Mouse (Mus musculus): ENCODE results near the gene Ercc2. TPM values are rescaled to one million over a fixed set of nuclear protein-coding genes. Genes with fewer than 3 reads are reported as not detected.

The Ercc2 gene
- total RNA-seq (2015) (4.9 and 5.7 TPM in 2 replicates), total RNA-seq (2017) (12.6 and 19.2 TPM in 2 replicates)

GRCm38 (mm10) chr7:19381377-19382165 lies at the start of gene Ercc2:
Ercc2 (plus strand) TSS chr7:19382010.
- ATAC-seq (ENCODE audit: poor library complexity, severe bottlenecking), result peak; percentile 100

- peak; percentile 97 for ATAC-seq (ENCODE audit: poor library complexity, severe bottlenecking)
These were observed 49.0 kb upstream of the Ercc2 start for GRCm38 (mm10) chr7:19332709-19333352.

- peak; percentile 48 for ATAC-seq (ENCODE audit: poor library complexity, severe bottlenecking)
These were observed 46.2 kb upstream of the Ercc2 start for GRCm38 (mm10) chr7:19335583-19335982.

- ATAC-seq (ENCODE audit: poor library complexity, severe bottlenecking), result no peak
These were observed 44.7 kb upstream of the Ercc2 start for GRCm38 (mm10) chr7:19337122-19337521.

GRCm38 (mm10) chr7:19338060-19338459 lies 43.8 kb upstream of the Ercc2 start:
- ATAC-seq (ENCODE audit: poor library complexity, severe bottlenecking), result peak; percentile 81

- ATAC-seq (ENCODE audit: poor library complexity, severe bottlenecking), result no peak
These were observed 43.2 kb upstream of the Ercc2 start for GRCm38 (mm10) chr7:19338596-19338995.

- ATAC-seq (ENCODE audit: poor library complexity, severe bottlenecking), result no peak
These were observed 40.6 kb upstream of the Ercc2 start for GRCm38 (mm10) chr7:19341250-19341649.

GRCm38 (mm10) chr7:19341761-19342409 lies 39.9 kb upstream of the Ercc2 start:
- ATAC-seq (ENCODE audit: poor library complexity, severe bottlenecking), result no peak

GRCm38 (mm10) chr7:19342481-19343027 lies 39.3 kb upstream of the Ercc2 start:
- peak; percentile 33 for ATAC-seq (ENCODE audit: poor library complexity, severe bottlenecking)

GRCm38 (mm10) chr7:19343210-19343808 lies 38.5 kb upstream of the Ercc2 start:
- ATAC-seq (ENCODE audit: poor library complexity, severe bottlenecking), result peak; percentile 46

GRCm38 (mm10) chr7:19344237-19344847 lies 37.5 kb upstream of the Ercc2 start, which contains the start of gene Ercc1:
Ercc1 (plus strand) TSS chr7:19344778.
- no peak for ATAC-seq (ENCODE audit: poor library complexity, severe bottlenecking)

- ATAC-seq (ENCODE audit: poor library complexity, severe bottlenecking), result peak; percentile 90
These were observed 36.8 kb upstream of the Ercc2 start for GRCm38 (mm10) chr7:19344938-19345471.

- ATAC-seq (ENCODE audit: poor library complexity, severe bottlenecking), result no peak
These were observed 32.5 kb upstream of the Ercc2 start for GRCm38 (mm10) chr7:19349188-19349915.

GRCm38 (mm10) chr7:19350221-19350620 lies 31.6 kb upstream of the Ercc2 start:
- no peak for ATAC-seq (ENCODE audit: poor library complexity, severe bottlenecking)

- ATAC-seq (ENCODE audit: poor library complexity, severe bottlenecking), result no peak
These were observed 26.8 kb upstream of the Ercc2 start for GRCm38 (mm10) chr7:19354991-19355390.

GRCm38 (mm10) chr7:19356311-19356710 lies 25.5 kb upstream of the Ercc2 start:
- no peak for ATAC-seq (ENCODE audit: poor library complexity, severe bottlenecking)

GRCm38 (mm10) chr7:19357381-19358375 lies 24.1 kb upstream of the Ercc2 start:
- ATAC-seq (ENCODE audit: poor library complexity, severe bottlenecking), result no peak

- ATAC-seq (ENCODE audit: poor library complexity, severe bottlenecking), result no peak
These were observed 23.2 kb upstream of the Ercc2 start for GRCm38 (mm10) chr7:19358634-19359033.

All from megakaryocyte, adult 5-6 weeks (primary cell).